Mouse (Mus musculus): ENCODE measurements around the gene Nt5c2.

DNA sequence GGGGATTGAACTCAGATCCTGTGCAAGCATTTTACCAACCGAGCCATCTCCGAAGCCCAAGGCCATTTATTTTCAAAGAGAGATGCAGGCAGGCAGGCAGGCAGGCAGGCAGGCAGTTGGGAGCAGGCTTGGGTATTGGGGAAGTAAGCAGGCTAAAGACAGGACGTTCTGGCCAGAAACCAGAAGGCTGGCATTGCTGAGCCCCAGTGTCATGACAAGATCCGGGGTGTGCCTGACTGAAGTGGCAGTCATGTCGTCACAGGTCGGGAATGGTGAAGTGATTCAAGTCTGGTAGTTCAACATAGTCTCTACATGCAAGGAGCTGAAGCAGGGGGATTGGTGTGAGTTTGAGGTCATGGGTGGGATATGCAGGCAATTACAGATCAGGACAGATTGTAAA, 27.3 kb downstream of the Nt5c2 start:
- no peak for TF ChIP-seq CTCF (IDR thresholded peaks at IDR 0.05)
- no peak for TF ChIP-seq EP300 (IDR thresholded peaks at IDR 0.05; ENCODE audit: insufficient read depth, low read depth, low read length)
